Mouse (Mus musculus): ENCODE results near the gene Lingo2. TPM values are rescaled to one million over a fixed set of nuclear protein-coding genes. Genes with fewer than 3 reads are reported as not detected.

Lingo2 gene
- polyA plus RNA-seq, 1 experiment: not detected

DNA sequence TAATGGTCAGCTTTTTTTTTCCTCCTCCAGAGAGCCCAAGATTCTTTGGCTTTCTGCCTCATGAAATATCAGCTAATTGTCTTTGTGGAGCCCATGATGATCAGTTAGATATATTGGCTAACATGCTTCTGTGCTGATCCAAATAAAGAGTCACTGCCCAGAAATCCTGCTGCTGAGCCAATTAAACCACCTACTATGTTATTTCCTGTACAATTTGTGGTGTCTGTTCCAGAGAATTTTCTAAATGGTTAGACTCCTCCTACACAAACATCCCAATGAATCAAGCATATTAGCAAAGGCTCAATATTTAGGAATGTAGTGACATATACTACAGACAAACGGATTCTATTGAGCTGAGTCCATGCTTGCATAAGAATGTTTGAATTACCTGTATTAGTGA lies 619.8 kb downstream of the Lingo2 start:
- Histone ChIP-seq H3K4me1 (ENCODE audit: control insufficient read depth, insufficient read depth, insufficient read length, low read length) (no peaks in the 10 kb centered on the region), H3K4me3 (ENCODE audit: insufficient read depth, low read depth, low read length) (no peak overlapping the region), H3K27ac (replicated peaks; ENCODE audit: low read depth, low read length) (no peak overlapping the region)

DNA sequence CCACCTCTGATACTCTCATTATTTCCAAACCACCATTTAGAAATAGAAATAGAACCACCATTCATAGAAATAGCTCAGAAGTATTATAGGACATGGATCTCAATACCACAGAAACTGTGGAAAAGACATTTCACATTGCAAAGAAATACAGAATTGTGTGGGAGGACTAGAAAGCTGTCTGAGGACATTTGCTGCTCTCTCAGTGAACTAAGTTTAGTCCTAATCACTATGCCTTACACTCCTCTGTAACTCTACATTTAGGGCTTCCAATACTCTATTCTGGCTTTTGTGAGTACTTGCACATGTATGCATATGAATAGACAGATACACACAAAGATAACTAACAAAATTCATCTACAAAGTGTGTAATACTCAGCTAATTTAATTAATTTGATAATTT lies 625.9 kb downstream of the Lingo2 start:
- Histone ChIP-seq H3K4me3 (ENCODE audit: insufficient read depth, low read depth, low read length) (no peak overlapping the region), H3K4me1 (ENCODE audit: control insufficient read depth, insufficient read depth, insufficient read length, low read length) (no peaks in the 10 kb centered on the region), H3K27ac (replicated peaks; ENCODE audit: low read depth, low read length) (no peak overlapping the region)

DNA sequence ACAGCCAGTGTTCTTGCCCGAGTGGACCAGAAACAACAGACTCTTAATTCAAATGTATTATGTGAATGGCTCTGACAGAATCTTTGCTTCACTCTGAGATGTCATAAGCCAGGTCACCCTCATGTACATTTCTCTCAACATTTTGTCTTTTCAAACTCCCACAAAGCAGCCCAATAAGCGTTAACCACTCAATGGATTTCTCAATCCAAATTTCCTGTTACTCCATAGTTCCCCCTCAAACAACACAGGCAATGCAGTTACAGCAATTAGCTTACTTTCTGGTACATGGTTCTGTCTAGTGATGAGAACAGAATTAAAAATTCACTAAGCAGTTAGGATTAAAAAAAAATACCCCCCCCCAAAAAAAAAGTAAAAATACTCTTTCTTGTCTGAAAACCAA lies 638.5 kb downstream of the Lingo2 start:
- Histone ChIP-seq H3K27ac (replicated peaks; ENCODE audit: low read depth, low read length) (no peak overlapping the region), H3K4me1 (ENCODE audit: control insufficient read depth, insufficient read depth, insufficient read length, low read length) (no peaks in the 10 kb centered on the region), H3K4me3 (ENCODE audit: insufficient read depth, low read depth, low read length) (no peak overlapping the region)

- Histone ChIP-seq H3K4me1 (ENCODE audit: control insufficient read depth, insufficient read depth, insufficient read length, low read length) (no peaks in the 10 kb centered on the region), H3K27ac (replicated peaks; ENCODE audit: low read depth, low read length) (no peak overlapping the region), H3K4me3 (ENCODE audit: insufficient read depth, low read depth, low read length) (no peak overlapping the region)
Observed at GRCm38 (mm10) chr4:36311431-36311830, 640.1 kb downstream of the Lingo2 start.

- H3K4me3 ChIP-seq (ENCODE audit: insufficient read depth, low read depth, low read length): no peak overlapping the region
- H3K4me1 ChIP-seq (ENCODE audit: control insufficient read depth, insufficient read depth, insufficient read length, low read length): no peaks in the 10 kb centered on the region
- no peak overlapping the region for H3K27ac ChIP-seq (replicated peaks; ENCODE audit: low read depth, low read length)
Observed at GRCm38 (mm10) chr4:36305228-36305627, 646.3 kb downstream of the Lingo2 start.

- Histone ChIP-seq H3K27ac (replicated peaks; ENCODE audit: low read depth, low read length) (no peak overlapping the region), H3K4me1 (ENCODE audit: control insufficient read depth, insufficient read depth, insufficient read length, low read length) (no peaks in the 10 kb centered on the region), H3K4me3 (ENCODE audit: insufficient read depth, low read depth, low read length) (peak overlapping the region; percentile 22; the same call in 1 of the 2 replicates)
Observed at GRCm38 (mm10) chr4:36289701-36290053, 661.9 kb downstream of the Lingo2 start.

DNA sequence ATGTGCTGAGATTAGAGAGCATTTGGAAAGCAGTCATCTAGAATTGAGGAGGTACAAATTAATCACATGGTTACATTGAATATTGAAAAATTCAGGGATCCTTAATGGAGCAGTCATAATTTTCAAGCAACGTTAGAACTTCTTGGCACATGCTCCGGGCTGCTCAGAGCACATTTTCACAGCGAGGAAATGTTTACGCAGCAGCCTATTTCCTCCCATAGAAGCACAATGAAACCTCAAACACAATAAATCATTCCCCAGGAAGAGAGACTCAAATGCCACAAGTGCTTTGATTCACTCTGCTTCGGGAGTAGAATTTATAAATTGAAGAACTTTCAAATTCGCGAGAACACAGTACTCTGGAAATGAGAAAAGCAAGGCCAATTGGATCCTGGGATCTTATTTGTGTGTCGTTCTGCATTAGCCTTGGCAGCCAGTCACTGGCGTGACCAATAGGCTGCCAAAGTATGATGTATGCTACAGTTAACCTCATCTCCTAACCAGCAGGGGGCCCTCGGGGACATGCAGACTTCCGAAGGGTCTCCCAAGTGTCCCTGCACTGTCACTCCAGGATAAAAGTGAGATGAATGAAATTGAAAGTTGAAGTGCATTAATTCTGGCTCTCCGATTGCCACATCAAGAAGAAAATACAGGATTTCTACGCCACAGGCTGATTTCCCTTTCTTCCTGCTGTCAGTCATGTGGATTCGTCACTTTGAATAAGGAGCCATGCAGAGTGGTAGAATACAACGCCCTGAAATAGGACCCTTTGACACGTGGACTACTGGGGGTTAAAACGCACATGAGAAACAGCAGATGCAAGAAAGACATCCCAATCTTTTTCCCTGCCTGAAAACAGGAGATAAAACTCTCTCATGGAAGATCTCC lies 662.5 kb downstream of the Lingo2 start:
- Histone ChIP-seq H3K4me1 (ENCODE audit: control insufficient read depth, insufficient read depth, insufficient read length, low read length) (no peaks in the 10 kb centered on the region), H3K27ac (replicated peaks; ENCODE audit: low read depth, low read length) (peak overlapping the region; percentile 15; the same call in 1 of the 2 replicates), H3K4me3 (ENCODE audit: insufficient read depth, low read depth, low read length) (peak overlapping the region; percentile 22)

GRCm38 (mm10) chr4:36262436-36263169 lies 688.9 kb downstream of the Lingo2 start:
- Histone ChIP-seq H3K4me3 (ENCODE audit: insufficient read depth, low read depth, low read length) (no peak overlapping the region), H3K4me1 (ENCODE audit: control insufficient read depth, insufficient read depth, insufficient read length, low read length) (no peaks in the 10 kb centered on the region), H3K27ac (replicated peaks; ENCODE audit: low read depth, low read length) (no peak overlapping the region)

DNA sequence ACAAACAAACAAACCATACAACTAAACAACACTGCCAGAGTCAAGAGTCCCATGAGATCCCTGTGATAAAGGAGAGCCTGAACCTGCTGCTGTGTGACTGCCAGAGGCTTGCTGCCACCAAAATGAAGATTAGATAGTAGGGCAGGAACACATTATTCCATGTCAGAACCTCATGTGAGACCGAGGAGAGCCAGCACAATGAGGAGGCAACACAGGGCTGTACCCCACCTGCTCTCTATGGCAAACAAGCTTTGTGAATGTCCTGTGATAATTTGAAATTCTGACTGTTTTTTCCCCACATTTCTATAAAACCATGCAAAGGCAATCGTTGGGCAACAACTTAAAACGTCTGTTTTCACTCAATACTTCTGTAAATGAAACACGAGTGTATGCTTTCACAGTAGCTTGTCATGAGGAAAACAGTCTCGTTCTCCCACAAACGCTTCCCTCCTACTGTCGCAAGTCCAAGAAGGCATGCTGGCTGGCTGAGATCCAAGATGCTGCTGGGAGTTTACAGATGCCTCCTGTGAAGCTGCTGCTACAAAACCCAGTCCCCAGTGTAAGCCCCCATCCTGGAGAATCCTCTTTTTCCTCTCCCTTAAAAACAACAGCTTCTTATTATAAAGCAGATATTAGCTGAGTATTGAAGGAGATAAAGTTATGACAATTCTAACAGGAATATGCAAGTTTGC lies 765.2 kb downstream of the Lingo2 start:
- Histone ChIP-seq H3K4me3 (ENCODE audit: insufficient read depth, low read depth, low read length) (no peak overlapping the region), H3K4me1 (ENCODE audit: control insufficient read depth, insufficient read depth, insufficient read length, low read length) (no peaks in the 10 kb centered on the region), H3K27ac (replicated peaks; ENCODE audit: low read depth, low read length) (no peak overlapping the region)

DNA sequence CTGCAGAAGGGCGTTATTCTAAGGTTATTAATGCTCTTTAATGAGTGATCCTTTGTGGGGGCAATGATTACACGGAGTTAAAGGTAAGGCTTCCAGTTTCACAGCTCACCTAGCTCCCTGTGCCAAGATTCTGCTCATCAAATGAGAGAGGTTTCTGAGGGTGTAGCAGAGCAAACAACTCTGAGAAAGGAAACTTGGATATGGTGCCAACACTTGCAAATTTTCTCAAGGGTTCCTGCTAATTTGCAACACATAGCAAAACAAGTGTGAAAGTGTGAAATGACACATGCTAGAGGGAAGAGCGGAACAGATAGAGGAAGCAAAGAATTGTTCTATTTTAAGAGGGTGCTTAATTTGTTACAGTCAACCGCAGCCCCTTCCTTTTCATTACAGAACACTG lies 767.9 kb downstream of the Lingo2 start:
- no peak overlapping the region for H3K27ac ChIP-seq (replicated peaks; ENCODE audit: low read depth, low read length)
- no peaks in the 10 kb centered on the region for H3K4me1 ChIP-seq (ENCODE audit: control insufficient read depth, insufficient read depth, insufficient read length, low read length)
- no peak overlapping the region for H3K4me3 ChIP-seq (ENCODE audit: insufficient read depth, low read depth, low read length)

- Histone ChIP-seq H3K27ac (replicated peaks; ENCODE audit: low read depth, low read length) (no peak overlapping the region), H3K4me1 (ENCODE audit: control insufficient read depth, insufficient read depth, insufficient read length, low read length) (no peaks in the 10 kb centered on the region), H3K4me3 (ENCODE audit: insufficient read depth, low read depth, low read length) (no peak overlapping the region)
Observed at GRCm38 (mm10) chr4:36170099-36170498, 781.4 kb downstream of the Lingo2 start.

DNA sequence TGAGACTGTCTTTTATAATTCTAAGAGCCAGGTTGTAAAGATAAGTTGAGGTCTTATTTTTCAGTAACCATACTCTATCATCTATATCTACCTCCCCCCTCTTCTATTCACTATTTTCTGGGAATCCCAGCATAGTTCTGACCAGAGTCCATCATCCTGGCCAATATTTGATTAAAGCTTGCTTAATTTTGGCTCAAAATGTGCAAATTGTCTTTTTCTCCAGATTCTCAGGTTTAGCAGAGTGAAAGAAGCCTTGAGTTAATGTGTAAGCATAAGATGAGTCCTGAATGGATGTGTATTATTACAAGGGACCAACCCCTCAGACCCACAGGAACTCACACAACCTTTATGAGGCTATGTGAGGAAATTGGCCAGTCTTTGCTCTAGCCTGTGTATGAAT lies 820.2 kb downstream of the Lingo2 start:
- Histone ChIP-seq H3K27ac (replicated peaks; ENCODE audit: low read depth, low read length) (no peak overlapping the region), H3K4me3 (ENCODE audit: insufficient read depth, low read depth, low read length) (no peak overlapping the region), H3K4me1 (ENCODE audit: control insufficient read depth, insufficient read depth, insufficient read length, low read length) (no peaks in the 10 kb centered on the region)

- no peak overlapping the region for H3K27ac ChIP-seq (replicated peaks; ENCODE audit: low read depth, low read length)
- H3K4me3 ChIP-seq (ENCODE audit: insufficient read depth, low read depth, low read length): no peak overlapping the region
Observed at GRCm38 (mm10) chr4:36095482-36095881, 856.1 kb downstream of the Lingo2 start.

DNA sequence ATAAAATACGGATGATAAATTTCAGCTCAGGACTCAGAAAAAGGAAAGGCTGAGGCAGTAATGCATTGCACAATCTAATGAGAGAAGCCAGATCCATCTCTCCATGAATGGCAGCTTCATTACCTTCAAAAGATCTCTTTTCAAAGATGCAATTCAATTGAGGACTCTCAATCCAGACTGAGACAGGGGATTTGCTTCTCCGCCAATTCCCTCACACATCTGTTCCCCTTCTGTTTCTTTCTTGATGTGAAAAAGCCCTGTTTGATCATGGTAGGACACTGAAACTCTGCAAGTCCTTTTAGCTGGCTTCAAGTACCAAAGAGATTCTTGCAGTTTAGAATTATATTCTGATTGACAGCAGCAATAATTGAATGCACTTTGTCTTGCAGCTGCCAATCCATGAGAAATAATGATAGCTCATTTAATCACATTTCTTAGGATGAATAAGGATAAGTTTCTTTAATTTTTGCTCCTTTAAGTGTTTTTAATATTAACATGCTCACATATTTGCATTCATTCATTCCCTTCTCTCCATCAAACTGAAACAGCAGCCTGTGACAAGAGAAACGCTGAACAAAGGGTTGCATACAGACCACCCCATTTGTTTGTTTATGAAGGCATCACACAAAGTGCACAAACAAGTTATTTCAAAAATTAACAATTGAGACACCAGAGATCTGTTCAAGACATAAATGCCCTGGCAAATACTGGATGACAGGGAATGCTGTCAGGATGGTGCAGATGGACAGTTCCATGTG lies 870.3 kb downstream of the Lingo2 start:
- Histone ChIP-seq H3K4me1 (ENCODE audit: control insufficient read depth, insufficient read depth, insufficient read length, low read length) (no peaks in the 10 kb centered on the region), H3K27ac (replicated peaks; ENCODE audit: low read depth, low read length) (no peak overlapping the region), H3K4me3 (ENCODE audit: insufficient read depth, low read depth, low read length) (no peak overlapping the region)

More at GRCm38 (mm10) chr4:36095482-36095881, 856.1 kb downstream of the Lingo2 start:
- H3K4me1 ChIP-seq (ENCODE audit: control insufficient read depth, insufficient read depth, insufficient read length, low read length): no peaks in the 10 kb centered on the region
